Mouse (Mus musculus): Measurements from ENCODE around the gene Minpp1. TPM values are rescaled to one million over a fixed set of nuclear protein-coding genes. Genes with fewer than 3 reads are reported as not detected.

Gene Minpp1
- total and polyA plus RNA-seq, 2 experiments from 2014 or later: 70.2 to 92.6 TPM

DNA sequence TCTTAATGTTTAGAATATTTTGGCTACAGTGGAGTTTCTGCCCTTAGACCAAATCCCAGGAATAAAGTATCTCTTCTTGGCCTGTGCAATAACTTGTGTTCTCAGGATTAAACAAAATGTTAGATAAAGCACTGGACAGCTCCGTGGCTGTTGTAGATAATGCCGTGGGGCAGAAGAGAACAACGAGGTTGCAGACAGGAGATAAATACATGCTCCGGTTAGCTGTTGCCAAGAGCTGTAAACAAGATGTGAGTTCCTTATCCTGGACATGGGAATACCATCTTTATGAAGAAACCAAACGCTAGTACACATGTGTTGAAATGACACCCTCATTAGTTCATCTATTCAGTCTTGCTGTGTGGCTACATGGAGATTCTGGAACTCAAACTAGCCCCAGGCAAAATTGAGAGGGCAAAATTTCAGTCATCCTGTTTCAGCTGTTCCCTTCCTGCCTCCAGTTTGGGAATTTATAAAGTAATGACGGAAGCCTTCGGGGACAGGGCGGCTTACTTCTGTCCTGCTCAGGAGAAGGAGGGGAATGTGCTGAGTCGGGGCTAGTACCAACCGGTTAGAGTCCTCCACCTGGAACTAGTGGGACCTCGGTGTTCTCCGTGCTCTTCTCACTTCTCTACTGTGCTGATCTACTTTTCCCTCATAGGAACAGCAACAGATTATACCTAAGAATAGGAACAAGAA, 9.4 kb upstream of the Minpp1 start:
- Histone ChIP-seq H3K4me2 (ENCODE audit: low read depth, low read length, poor library complexity, severe bottlenecking) (no peak overlapping the region), H3K27ac (ENCODE audit: low read depth, low read length) (no peak overlapping the region), H3K9ac (replicated peaks; ENCODE audit: low read length, poor library complexity, severe bottlenecking) (no peak overlapping the region), H3K36me3 (ENCODE audit: insufficient read depth, low read length) (no peaks in the 10 kb centered on the region), H3K9me3 (ENCODE audit: low read length) (no peaks in the 10 kb centered on the region), H3K27me3 (ENCODE audit: insufficient read depth, low read length) (no peaks in the 10 kb centered on the region), H3K4me3 (ENCODE audit: low read depth, low read length) (no peak overlapping the region), H3K4me1 (ENCODE audit: insufficient read depth, low read length) (no peaks in the 10 kb centered on the region)
- DNase-seq (ENCODE audit: low spot score) (no peak), ATAC-seq (ENCODE audit: low FRiP score) (no peak)
- no peak for TF ChIP-seq CTCF (IDR thresholded peaks at IDR 0.05)
- 91% methylated on average over 12 of the region's 12 CpGs for WGBS

DNA sequence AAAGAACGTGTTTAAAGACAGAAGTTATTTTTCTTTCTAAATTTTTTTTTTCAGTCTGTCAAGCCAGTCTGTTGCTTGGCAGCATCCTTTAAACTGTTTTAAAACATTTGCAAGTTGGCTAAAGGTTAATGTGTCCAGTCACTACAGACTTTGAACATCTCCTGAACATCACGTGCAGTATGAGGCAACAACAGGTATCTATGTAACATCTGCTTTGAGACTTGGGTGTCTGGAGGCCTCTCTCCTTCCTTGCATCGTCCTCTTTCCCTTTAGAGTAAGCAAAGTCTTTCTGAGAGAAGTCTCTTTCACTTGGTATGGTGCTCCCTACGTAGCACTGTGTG, 8.9 kb upstream of the Minpp1 start:
- Histone ChIP-seq H3K4me2 (ENCODE audit: low read depth, low read length, poor library complexity, severe bottlenecking) (no peak overlapping the region), H3K9me3 (ENCODE audit: low read length) (no peaks in the 10 kb centered on the region), H3K27me3 (ENCODE audit: insufficient read depth, low read length) (no peaks in the 10 kb centered on the region), H3K4me1 (ENCODE audit: insufficient read depth, low read length) (no peaks in the 10 kb centered on the region), H3K9ac (replicated peaks; ENCODE audit: low read length, poor library complexity, severe bottlenecking) (no peak overlapping the region), H3K4me3 (ENCODE audit: low read depth, low read length) (no peak overlapping the region), H3K27ac (ENCODE audit: low read depth, low read length) (no peak overlapping the region), H3K36me3 (ENCODE audit: insufficient read depth, low read length) (no peaks in the 10 kb centered on the region)
- ATAC-seq (ENCODE audit: low FRiP score) (no peak), DNase-seq (ENCODE audit: low spot score) (no peak)
- TF ChIP-seq CTCF (IDR thresholded peaks at IDR 0.05): no peak
- WGBS: 82% methylated on average over 4 of the region's 4 CpGs

DNA sequence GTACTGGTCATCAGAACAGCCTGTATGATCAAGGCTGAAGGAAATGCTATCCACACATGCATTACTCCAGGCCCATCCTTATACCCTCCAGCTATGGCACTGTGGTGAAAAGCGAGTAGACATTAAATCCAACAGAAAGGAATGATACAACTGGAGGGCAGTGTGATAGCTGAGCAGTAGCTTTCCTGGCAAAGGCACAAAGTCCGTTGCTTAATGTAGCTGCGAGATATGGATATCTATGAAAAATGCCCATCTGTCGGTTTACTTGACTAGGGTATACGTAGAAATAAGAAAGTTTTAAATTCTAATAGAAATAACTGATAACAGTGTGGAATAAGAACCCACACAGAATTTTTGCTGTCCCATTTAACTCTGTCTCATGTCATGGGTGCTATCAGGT, 5.3 kb upstream of the Minpp1 start:
- ATAC-seq (ENCODE audit: low FRiP score) (no peak), DNase-seq (ENCODE audit: low spot score) (no peak)
- 89% methylated on average over 5 of the region's 5 CpGs for WGBS
- H3K9ac ChIP-seq (replicated peaks; ENCODE audit: low read length, poor library complexity, severe bottlenecking): no peak overlapping the region
- no peaks in the 10 kb centered on the region for H3K9me3 ChIP-seq (ENCODE audit: low read length)
- H3K36me3 ChIP-seq (ENCODE audit: insufficient read depth, low read length): no peaks in the 10 kb centered on the region
- no peaks in the 10 kb centered on the region for H3K27me3 ChIP-seq (ENCODE audit: insufficient read depth, low read length)
- H3K4me2 ChIP-seq (ENCODE audit: low read depth, low read length, poor library complexity, severe bottlenecking): no peak overlapping the region
- no peak overlapping the region for H3K4me3 ChIP-seq (ENCODE audit: low read depth, low read length)
- H3K4me1 ChIP-seq (ENCODE audit: insufficient read depth, low read length): no peaks in the 10 kb centered on the region
- H3K27ac ChIP-seq (ENCODE audit: low read depth, low read length): no peak overlapping the region
- no peak for TF ChIP-seq CTCF (IDR thresholded peaks at IDR 0.05)

DNA sequence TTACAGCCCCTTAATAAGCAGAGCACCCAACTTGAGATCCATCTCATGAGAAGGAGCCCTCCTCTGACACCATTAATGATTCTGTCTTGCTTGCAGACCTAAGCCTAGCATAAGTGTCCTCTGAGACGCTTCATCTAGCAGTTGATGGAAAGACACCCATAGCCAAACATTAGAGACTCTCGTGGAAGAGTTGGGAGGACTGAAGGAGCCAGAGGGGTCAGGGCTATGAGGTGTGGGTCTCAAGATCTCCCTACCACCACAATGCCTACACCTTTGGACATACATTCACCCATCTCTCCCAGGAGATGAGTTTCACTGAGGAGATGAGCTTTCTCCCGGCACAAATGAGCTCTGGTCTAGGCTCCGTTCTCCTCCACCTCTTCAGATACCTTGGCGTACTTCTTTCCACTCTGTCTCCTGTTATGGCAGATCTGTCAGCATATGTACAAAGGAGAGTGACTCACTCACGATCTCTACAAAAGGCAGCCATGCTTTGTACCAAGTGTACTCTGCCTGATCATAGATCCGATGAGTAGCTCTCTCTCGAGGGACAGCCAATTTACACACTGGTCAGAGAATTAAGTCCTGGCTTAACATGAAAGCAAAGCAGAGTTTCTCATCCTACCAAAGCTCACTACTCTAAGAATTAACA, 4.7 kb upstream of the Minpp1 start:
- H3K36me3 ChIP-seq (ENCODE audit: insufficient read depth, low read length): no peaks in the 10 kb centered on the region
- no peak for TF ChIP-seq CTCF (IDR thresholded peaks at IDR 0.05)
- no peak for ATAC-seq (ENCODE audit: low FRiP score)
- no peaks in the 10 kb centered on the region for H3K4me1 ChIP-seq (ENCODE audit: insufficient read depth, low read length)
- no peaks in the 10 kb centered on the region for H3K27me3 ChIP-seq (ENCODE audit: insufficient read depth, low read length)
- H3K4me2 ChIP-seq (ENCODE audit: low read depth, low read length, poor library complexity, severe bottlenecking): no peak overlapping the region
- no peak for DNase-seq (ENCODE audit: low spot score)
- no peak overlapping the region for H3K4me3 ChIP-seq (ENCODE audit: low read depth, low read length)
- WGBS: 84% methylated on average over 8 of the region's 8 CpGs
- no peaks in the 10 kb centered on the region for H3K9me3 ChIP-seq (ENCODE audit: low read length)
- no peak overlapping the region for H3K9ac ChIP-seq (replicated peaks; ENCODE audit: low read length, poor library complexity, severe bottlenecking)
- no peak overlapping the region for H3K27ac ChIP-seq (ENCODE audit: low read depth, low read length)

DNA sequence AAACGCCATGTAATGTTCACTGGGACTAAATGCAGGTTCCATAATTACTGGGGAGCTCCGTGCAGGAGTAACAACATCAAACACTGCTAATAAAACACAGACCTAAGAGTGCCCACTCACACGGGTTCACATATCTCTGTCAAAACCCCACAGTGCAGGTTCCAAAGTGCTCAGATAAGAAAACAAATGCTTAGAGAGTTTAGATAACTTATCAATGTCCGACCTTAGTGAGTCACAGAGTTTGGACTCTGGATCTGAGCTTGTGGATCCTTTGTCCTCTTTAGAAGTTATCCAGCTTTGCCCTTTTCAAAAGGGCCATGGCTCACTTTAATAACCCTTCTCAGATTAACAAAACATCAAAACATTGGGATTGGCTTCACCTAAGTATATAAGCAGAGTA, 4.1 kb upstream of the Minpp1 start:
- Histone ChIP-seq H3K4me3 (ENCODE audit: low read depth, low read length) (no peak overlapping the region), H3K27me3 (ENCODE audit: insufficient read depth, low read length) (no peaks in the 10 kb centered on the region), H3K9me3 (ENCODE audit: low read length) (no peaks in the 10 kb centered on the region), H3K27ac (ENCODE audit: low read depth, low read length) (no peak overlapping the region), H3K4me1 (ENCODE audit: insufficient read depth, low read length) (no peaks in the 10 kb centered on the region), H3K4me2 (ENCODE audit: low read depth, low read length, poor library complexity, severe bottlenecking) (no peak overlapping the region), H3K36me3 (ENCODE audit: insufficient read depth, low read length) (no peaks in the 10 kb centered on the region), H3K9ac (replicated peaks; ENCODE audit: low read length, poor library complexity, severe bottlenecking) (no peak overlapping the region)
- no peak for TF ChIP-seq CTCF (IDR thresholded peaks at IDR 0.05)
- no peak for ATAC-seq (ENCODE audit: low FRiP score)
- 80% methylated on average over 4 of the region's 4 CpGs for WGBS
- no peak for DNase-seq (ENCODE audit: low spot score)

DNA sequence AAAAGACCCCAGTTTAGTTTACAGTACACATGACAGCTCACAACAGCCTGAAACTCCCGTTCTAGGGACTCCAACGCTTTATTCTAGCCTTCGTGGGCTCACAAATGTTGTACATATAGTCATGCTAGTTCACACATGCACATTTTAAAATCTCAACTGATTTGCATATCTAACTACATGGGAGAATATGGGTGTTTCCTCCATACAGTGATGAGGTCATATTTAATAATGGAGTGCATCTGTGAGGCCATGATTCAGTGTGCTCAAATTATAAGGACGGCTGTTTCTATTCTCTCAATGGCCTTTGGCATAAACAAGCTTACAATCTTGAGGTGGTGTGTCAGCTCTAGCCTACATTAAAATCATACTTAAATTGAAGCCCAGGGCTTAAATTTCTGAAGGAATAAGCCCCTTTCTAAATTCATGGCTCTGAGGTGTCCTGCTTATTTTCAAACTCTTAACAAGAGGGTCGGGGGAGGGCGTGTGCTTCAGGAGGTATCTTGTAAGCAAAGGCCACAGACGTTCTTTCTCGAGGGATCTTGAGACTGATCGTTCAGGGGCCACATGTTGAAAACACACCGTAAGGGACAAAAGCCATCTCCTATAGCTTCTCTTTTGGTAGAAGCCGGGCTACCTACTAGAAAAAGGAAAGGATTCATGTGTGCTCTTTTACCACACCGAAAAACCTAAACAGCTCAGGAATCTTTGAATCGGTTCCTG, 468 bp upstream of the Minpp1 start:
- Histone ChIP-seq H3K27ac (ENCODE audit: low read depth, low read length) (peak overlapping the region; percentile 81), H3K4me2 (ENCODE audit: low read depth, low read length, poor library complexity, severe bottlenecking) (peak overlapping the region; percentile 73), H3K27me3 (ENCODE audit: insufficient read depth, low read length) (no peaks in the 10 kb centered on the region), H3K9me3 (ENCODE audit: low read length) (no peaks in the 10 kb centered on the region), H3K4me1 (ENCODE audit: insufficient read depth, low read length) (peaks cover 9% of the 10 kb centered on the region; the same call in 1 of the 2 replicates), H3K36me3 (ENCODE audit: insufficient read depth, low read length) (no peaks in the 10 kb centered on the region), H3K4me3 (ENCODE audit: low read depth, low read length) (peak overlapping the region; percentile 68), H3K9ac (replicated peaks; ENCODE audit: low read length, poor library complexity, severe bottlenecking) (peak overlapping the region; percentile 81)
- DNase-seq (ENCODE audit: low spot score): peak; percentile 5
- no peak; the same call in 1 of the 2 replicates for ATAC-seq (ENCODE audit: low FRiP score)
- 20% methylated on average over 13 of the region's 13 CpGs for WGBS
- TF ChIP-seq CTCF (IDR thresholded peaks at IDR 0.05): no peak
